Mouse (Mus musculus): ENCODE measurements around the gene Anks1b.

Anks1b gene

DNA sequence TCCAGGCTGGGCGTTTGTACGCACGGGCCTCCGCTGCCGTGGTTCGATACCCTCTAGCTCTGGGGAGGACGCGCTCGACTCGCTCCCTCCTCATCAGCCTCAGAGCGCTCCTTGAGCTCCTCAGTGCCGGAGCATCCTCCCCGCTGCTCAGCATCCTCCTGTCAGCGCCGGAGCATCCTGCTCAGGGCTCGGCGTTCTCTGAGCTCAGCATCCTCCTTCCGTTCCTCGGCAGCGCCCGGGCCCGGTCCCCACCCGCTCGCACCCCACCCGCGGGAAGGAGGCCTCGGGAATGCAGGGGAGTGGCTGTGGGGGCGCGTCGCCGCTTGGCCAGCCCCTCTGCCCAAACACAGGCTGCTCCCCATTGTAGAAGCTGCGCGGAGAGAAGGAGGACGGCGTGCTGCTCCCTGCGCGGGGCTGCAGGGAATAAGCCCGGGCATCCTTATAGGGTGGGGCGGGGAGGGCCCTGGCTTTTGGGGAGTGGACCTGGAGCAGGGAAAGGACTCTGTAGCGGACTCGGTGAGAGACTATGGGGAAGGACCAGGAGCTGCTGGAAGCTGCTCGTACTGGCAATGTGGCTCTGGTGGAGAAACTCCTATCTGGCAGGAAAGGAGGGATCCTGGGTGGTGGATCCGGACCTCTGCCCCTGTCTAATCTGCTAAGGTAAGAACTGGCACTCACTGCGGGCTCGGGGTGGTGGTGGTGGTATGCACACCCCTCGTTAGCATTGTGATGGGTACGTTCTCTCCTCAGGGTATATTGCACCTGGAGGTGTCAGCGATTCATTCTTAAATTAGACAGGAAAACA is at the start of gene Anks1b:
Gene Anks1b, plus strand, starts transcription at position 364 of the 805 bp plus-strand sequence.
- peak; percentile 33 for DNase-seq

DNA sequence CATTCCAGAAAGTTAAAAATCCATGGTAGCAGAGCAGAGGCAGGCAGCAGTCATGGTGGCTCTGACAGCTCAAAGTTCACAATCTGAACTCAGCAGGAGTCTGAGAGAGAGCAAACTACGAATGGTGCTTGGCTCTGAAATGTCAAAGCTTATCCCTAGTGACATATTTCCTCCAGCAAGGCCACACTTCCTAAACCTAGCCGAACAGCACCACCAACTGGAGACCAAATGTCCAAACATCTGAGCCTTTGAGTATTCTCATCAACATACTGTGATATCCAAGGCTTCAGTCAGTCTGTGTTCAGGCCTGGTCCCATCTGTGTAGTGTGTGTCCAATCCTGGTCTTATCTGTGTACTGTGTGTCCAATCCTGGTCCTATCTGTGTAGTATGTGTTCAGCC is 49.4 kb upstream of the Anks1b start:
- peak; percentile 63 for DNase-seq

DNA sequence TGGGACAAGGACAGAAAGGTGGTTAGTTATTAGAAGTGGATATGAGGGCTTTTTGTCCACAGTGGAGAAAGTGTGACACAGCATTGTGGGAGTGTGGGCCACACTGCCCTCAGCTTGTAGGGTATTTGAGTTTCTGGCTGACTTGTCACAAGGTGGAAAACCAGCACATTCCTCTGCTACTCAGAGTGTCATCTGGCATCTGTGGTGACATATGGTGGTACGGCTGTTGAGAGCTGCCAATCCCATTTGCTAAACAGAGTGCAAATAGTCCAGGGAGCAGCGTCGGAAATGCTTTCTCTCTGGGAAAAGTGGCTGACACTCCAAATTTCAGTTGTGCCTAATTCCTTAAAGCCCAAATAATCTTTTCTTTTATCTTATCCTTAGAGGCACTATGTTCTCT is 46.4 kb upstream of the Anks1b start:
- DNase-seq, result no peak

DNA sequence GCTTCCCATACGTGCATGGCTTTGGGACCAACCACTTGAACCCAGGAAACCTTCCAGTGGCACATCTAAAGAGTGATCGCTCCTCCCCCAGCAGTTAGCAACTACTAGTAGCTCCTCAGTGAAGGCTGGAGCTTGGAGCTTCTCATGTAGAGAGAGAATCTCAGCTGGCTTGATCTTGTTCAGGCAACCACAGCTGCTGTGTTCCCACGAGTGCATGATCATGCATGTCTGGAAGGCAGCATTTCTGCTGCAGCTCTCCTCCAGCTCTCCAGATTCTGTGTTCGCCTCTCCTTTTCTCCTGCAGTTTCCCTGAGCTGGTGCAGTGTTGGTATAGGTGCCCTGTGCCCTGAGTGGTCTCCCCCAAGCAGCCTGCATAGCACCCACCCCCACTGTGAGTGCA is 41.0 kb upstream of the Anks1b start:
- no peak for DNase-seq

DNA sequence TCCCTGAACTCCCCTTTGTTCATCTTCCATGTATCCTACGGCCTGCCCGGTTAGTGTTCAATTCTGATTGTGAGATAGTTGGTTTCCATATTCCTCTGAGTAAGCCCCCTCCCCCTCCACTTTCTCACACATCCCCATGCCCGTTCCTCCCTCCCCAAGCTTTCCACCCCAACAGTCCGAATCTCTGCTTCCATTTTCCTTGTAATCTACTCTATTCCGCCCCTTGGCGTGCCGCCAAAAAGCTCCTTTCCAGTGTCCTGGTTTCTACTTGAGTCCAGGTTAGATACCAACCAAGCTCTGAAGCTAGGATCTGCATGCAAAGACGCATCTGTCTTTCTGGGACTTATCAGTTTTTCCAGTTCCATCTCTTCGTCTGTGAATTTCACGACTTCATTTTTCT is 40.1 kb upstream of the Anks1b start:
- DNase-seq, result peak; percentile 39

DNA sequence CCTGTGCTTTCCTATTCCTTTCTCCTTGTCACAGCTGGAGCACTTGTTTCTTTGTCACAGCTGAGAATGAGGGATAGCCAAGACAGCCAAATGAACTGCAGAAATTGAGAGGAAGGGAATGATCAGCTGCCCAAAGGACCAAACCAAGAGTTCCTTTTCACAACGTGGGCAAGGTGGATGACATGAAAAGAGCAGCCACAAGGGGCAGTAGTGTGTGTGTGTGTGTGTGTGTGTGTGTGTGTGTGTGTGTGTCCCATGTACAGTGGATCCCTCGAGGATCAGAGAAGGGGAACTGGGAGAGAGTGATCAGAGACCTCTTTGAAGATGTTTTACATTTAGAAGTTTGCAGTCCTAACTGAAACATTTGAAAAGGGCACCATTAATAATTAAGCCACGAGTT is 35.8 kb upstream of the Anks1b start:
- DNase-seq, result no peak

DNA sequence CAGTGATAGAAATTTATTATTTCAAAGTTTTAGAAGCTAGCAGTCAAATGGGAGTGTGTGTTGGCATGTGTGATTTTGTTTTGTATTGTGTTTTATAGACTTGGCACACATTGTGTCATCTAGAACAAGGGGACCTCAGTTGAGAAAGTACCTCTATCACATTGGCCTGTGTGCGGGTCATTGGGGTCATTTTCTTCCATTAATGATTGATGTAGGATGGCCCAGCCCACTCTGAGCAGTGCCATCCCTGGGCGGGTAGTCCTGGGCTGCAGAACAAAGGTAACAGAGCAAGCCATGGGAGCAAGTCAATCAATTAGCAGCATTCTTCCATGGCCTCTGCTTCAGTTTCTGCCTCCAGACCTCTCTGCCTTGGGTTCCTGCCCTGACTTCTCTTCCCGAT is 34.5 kb upstream of the Anks1b start:
- no peak for DNase-seq

DNA sequence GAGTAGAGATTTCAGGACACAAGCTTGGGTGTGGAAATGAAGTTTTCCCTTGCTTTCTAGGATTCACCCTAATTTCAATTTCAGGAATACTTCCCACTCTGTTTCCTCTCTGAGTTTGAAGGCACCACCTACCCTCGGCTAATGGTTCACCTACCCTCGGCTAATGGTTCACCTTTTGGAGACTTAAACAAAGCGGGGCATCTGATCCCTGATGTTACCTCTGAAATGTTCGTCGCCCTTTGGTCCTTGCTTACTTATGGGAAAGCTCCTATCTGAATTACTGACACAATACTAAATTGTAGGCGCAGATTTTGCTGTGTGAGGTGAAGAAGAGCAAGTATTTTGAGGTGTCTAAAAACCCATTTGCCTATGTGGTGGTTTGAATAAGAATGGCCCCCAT is 22.4 kb upstream of the Anks1b start:
- DNase-seq, result no peak

DNA sequence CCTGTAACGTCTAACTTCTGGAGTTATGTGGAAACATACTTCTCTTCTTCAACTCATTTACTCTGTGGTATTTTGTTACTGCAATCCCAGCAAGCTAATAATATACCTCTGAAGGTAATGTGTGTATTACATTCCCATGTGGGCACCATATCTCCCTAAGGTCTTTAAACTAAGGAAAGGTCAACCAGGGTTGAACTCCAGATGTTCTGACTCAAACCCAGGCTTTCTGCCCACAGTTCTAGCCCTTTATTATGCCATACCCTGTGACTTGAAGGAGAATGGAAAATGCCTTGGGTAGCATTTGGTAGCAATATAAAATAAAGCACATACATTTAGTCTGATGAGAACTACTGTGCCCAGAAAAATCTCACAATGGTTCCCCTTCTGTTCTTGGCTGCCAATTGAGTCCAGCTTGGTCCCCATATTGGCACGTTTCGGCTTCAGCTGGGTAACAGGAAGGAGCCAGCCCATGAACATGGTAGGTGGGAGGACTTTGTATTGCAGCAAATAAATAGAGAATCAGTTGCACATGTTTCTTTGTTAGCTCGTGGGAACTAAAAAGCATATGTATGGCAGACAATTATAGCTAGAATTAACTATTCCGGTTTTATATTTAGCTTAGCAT is 17.9 kb upstream of the Anks1b start:
- DNase-seq, result no peak

DNA sequence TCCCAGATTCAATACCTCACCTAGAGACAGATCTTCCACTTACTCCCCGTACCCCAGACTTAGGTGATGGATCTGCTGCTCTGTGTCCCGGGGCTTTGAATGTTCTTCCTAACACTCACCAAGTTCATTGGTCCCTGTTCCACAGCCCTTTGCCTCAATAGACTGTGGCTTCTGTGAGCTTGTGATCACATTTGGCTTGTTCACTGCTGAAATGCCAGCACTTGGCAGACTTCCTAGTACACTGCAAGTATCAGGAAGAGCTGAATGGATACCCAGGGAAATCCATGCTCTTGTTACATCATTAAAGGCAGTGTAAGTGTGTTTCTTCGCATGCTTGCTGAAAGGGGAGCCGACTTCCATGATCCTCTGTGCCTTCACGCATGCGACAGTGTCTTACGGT is 17.0 kb upstream of the Anks1b start:
- DNase-seq, result no peak

DNA sequence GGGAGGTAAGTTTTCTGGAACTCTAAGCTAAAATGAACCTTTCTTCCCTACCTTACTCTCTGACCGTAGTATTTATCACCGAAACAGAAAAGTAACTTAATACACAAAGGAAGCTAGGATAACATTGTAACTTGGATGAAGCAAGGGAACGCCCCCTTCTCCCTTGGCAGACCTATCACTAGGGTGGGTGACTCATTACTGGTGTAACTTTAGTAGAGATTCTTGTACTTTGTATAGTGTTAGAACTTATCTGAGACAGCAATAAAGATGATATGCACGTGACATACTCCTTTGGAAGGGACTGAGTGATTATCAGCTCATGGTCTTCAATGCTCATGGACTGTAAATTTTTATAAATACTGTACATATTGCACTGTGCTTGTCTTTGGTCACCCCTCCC is 5.1 kb upstream of the Anks1b start:
- DNase-seq, result no peak

DNA sequence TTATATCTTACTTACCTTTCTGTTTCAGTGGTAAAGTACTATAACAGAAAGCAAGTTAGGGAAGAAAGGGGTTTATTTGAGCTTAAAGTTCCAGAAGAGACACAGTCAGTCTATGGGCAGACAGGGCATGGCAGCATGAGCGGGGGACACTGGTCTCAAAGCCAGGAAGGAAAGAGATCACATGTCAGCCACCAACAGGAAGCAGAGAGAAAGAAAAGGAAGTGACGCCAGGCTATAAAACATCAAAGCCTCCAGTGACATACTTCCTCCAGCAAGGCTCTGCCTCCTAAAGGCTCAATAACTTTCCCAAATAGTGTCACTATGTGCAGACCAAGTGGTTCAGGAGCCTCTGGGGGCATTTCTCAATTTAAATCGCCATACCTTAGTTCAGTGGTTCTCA is 4.5 kb upstream of the Anks1b start:
- no peak for DNase-seq

DNA sequence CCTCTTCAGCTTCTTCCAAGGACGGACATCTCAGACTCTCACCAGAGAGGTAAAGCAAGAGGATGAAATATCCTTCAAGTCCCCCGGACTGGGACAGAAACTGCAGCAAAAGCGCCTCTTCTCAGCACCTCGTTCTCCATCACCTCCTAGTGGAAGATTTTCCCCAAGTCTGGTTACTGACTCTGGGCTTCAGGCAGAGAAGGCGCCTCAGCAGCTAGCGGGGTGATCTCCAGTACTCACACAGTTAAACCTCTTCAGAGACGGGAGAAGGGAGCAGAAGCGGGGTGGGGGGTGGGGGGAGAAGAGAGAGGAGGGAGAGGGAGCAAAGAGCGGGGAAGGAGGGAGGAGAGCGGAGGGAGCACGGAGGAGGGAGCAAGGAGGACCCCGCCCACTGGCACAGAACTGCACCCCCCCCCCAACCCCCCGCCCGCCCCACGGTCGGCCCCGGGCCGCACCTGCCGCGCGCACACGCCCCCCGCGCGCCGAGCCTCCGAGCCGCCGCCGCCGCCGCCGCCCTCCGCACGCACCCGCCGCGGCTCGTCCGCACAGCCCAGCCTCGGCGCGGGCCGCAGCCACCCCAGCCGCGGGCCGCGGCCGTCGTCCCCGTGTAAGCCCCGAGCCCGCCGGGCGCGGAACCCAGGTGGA is 686 bp upstream of the Anks1b start:
- DNase-seq, result peak; percentile 19

DNA sequence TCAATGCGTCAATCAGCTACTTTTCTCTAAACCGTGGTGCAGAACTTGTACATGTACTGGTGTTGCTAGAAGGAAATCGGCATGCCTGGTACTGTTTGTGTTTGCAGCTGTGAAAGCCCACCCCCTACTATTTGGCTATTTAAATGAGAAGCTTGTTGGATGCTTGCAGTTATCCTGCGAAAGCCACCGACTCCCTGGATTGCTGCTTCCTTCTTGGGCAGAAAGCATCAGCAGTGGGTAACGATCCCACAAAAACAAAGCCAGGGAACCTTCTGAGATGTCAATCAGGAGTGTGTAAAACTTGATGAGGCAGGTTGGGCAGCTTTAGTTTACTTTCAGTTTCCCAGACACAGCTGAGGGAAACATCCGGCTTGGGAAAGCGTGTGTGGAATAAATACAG is 727 bp downstream of the Anks1b start:
- DNase-seq, result no peak

DNA sequence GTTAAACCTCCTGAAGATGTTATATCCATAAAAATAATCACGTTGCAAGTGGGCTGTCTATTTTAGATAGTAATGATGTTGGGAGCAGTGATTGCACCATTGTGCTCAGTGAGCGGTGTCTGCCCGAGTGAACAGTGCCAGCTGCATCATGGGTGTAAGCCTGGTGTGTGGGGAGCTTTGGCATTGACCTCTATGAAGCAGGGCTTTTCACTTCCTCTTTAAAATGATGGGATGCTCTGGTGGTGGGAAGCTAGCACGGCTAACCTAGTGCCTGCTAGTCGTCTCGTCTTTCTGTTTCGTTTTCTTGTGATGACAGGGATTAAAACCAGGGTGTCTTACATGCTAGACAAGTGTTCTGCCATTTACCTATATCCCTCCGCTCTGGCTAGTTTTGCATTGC is 10.3 kb downstream of the Anks1b start:
- no peak for DNase-seq

DNA sequence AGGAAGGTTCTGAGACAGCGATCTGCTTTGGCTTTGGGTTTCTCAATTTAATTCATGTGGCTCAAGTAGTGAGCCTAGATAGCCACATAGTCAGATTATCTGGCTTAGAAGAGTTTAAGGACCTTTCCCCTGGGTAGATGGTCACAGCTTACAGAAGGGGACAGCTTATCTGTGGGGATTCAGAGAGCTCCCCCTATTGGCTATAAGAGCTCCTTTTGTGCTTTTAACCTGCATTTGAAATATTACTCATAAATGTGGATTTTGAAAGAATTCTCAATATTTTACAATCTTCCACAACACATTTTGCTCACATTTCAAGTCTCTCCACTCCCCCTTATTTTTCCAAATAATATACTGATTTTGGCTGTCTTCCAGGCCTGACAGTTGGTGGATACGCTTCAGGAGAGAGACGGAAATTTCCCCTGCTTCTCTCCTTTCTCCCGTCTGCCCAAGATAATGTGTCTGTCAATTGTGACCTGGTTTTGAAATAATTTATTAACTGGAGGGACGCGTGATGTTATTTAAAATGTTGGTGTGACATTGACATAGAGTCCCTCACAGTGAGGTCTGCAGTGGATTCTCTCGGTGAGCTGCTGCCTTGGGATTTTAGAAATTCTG is 29.5 kb downstream of the Anks1b start:
- no peak for DNase-seq

DNA sequence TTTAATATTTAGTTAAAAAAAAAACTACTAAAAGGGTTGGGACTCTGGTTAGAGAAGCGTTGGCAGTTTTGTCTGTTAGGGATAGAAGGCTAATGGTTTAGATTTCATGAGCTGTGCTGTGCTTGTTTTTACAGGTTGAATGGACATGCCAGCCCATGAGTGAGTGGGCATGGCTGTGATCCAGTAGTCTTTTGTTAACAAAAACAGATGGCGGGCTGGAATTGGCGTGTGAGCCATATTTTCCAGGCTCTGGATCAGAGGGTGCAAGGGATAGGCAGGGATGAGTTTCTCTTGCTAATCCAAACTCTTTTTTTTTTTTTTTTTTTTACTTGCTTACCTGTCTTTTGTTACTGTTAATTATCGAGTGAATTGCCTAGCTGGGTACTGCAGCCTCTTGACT is 38.6 kb downstream of the Anks1b start:
- DNase-seq, result no peak

DNA sequence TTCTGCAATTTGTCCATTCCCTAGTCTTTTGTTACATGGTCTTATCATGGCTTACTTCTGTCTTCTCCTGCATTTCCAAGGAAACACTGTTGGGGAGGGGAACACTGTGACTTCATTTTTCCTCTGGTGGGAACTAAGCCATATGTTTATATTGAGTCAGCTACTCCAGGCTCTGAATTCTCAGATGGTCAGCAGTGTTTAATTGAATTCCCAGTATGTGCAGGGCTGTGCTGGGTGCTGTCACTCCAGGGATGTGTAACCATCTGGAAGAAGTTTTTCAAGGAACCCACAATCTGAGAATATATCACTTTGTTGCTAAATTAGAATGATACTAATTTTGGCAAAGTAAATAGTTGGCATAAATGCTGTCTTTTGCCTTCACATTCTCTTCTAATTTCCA is 39.9 kb downstream of the Anks1b start:
- DNase-seq, result no peak

DNA sequence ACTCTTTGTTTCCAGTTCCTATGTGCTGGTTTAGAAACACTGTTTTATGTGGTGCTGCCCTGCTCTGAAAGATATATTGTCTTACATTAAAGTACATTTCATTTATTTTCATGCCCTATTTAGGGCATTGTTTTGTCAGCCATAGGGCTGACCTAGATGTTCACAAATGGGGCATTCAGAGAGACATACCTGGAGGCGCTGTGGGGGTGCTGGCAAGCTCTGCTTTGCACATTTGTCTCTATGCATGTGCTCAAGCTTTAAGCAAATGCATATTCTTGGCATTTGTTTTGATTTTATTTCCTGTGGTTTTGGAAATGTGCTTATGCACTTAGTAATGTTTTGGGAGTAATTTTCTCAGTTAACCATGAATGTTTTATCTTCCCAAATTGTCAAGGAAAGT is 43.8 kb downstream of the Anks1b start:
- DNase-seq, result no peak

DNA sequence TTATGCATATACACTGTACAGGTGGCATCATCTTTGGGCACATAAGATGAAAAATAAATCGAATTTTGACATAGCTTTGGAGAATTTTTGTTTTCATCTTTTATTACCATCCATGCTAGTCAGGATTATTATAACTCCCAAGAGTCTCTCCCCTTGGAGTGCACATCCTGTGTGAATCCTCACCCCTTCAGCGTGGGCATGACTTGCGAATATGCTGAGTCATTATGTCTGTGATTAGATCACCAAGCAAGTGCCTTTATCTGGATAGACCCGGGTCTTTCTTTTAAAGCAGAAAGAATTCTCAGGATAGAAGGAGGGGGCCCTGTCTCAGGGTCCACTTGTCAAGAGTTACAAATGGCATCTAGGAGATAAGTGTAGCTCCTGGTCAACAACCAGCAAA is 48.7 kb downstream of the Anks1b start:
- DNase-seq, result no peak

DNA sequence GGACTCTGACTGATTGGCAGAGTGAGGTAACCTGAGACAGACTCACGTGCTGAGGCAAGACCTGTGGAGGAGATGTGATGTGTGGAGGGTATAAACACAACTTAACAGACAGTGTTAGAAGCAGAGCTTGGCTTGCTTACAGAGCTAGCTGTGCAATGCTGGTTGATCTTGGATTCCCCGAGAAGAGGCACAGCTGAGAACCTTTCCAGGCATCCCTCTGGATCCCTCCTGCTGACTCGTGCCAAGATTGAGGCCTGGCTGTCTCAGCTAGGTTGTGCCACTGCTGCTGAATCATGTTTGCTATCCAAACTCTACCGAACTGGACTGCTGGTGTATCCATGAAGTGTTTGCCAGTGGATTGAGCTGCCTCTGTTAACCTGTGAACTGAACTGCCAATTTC is 68.9 kb downstream of the Anks1b start:
- DNase-seq, result no peak

DNA sequence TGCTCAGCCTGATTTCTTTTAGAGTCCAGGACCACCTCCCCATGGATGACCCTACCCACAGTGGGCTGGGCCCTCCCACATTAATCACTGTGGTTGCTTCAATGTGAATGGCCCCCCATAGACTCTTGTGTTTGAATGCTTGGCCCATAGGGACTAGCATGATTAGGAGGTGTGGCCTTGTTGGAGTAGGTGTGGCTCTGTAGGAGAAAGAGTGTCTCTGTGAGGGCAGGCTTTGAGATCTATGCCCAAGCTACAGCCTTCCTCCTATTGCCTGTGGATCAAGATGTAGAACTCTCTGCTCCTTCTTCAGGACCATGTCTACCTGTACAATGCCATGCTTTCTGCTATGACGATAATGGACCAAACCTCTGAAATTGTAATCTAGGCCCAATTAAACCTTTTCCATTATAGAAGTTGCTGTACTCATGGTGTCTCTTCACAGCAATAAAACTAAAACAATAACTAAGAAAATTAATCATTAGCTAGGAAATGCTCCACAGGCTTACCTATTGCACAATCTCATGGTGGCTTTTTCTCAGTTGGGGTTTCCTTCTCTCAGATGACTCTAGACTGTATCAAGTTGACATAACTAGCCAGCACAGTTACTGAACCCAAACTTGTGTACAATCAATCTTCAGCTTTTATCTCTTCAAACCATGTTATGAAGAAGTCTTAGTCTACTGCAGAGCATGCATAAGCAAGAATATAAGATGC is 73.5 kb downstream of the Anks1b start:
- DNase-seq, result no peak

DNA sequence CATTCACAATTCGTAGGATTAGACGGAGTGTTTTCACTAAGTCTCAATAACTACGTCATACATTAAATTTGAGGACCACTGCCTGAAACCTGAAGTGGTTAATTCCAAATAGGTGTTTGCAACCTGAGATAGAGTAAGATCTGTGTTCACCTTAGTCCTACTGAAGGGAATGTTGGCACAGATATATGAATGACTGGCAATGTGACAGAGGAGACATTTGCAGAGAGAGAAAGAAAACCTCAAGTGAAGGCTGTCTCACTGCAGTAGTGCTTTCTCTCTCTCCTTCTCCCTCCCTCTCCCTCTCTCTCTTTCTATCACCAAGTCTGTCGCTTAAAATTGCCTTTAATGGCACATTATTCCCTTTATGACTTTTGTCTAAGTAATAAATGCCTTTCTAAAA is 101.1 kb downstream of the Anks1b start:
- DNase-seq, result no peak
